ENCODE assay signal across 9 mouse cellular contexts in genomic region chr12:86949501-86949900, GRCm38 (mm10). TPM values are rescaled to one million over a fixed set of nuclear protein-coding genes. Genes with fewer than 3 reads are reported as not detected.
A peak's percentile ranks its signal among the peaks of the same experiment; 100 is the strongest.
DNase-seq lines count a peak whose midpoint lies in the region; ATAC-seq and TF ChIP-seq lines count a peak whose summit lies in the region.
"Had no signal": no experiment of that assay in that cellular context is flagged by ENCODE, and none has a peak within 500 bp of the region (broad histone marks: within the 10 kb centered on the region; RNA-seq: fewer than 3 reads in every experiment).

No protein-coding gene starts in this region.

- H3K4me2 ChIP-seq in kidney, embryonic 14.5 days (replicated peaks; ENCODE audit: low read depth, low read length): no peak overlapping the region

- no peak for TF ChIP-seq POLR2A in heart, adult 2 months (IDR thresholded peaks at IDR 0.05; ENCODE audit: insufficient read depth, low read depth, low read length)
- TF ChIP-seq POLR2A in bone marrow macrophage, adult 2 months (IDR thresholded peaks at IDR 0.05; ENCODE audit: borderline replicate concordance, low read depth, low read length): no peak

- H3K4me1 ChIP-seq in heart, adult 2 months (ENCODE audit: control insufficient read depth, insufficient read depth, low read length): peaks cover 11% of the 10 kb centered on the region
- H3K4me1 ChIP-seq in bone marrow macrophage, adult 2 months (ENCODE audit: control insufficient read depth, insufficient read depth, low read length): peaks cover 20% of the 10 kb centered on the region
- H3K4me1 ChIP-seq in kidney, embryonic 14.5 days (ENCODE audit: control insufficient read depth, insufficient read depth, low read length): peaks cover 14% of the 10 kb centered on the region

- no peaks in the 10 kb centered on the region for H3K27me3 ChIP-seq in heart, adult 2 months (ENCODE audit: control insufficient read depth, insufficient read depth, low read length)
- H3K27me3 ChIP-seq in kidney, embryonic 14.5 days (ENCODE audit: control insufficient read depth, insufficient read depth, low read length): no peaks in the 10 kb centered on the region

- H3K4me3 ChIP-seq in heart, adult 2 months: no peak overlapping the region
- H3K4me3 ChIP-seq in bone marrow macrophage, adult 2 months (ENCODE audit: insufficient read depth, low read length): peak overlapping the region; percentile 82
- H3K4me3 ChIP-seq in kidney, embryonic 14.5 days (ENCODE audit: low read length): no peak overlapping the region

- peak overlapping the region; percentile 99 for H3K27ac ChIP-seq in heart, adult 2 months
- H3K27ac ChIP-seq in bone marrow macrophage, adult 2 months (ENCODE audit: insufficient read depth, low read depth, low read length): peak overlapping the region; percentile 99
- no peak overlapping the region for H3K27ac ChIP-seq in kidney, embryonic 14.5 days (ENCODE audit: low read depth, low read length)

- peak overlapping the region; percentile 10; the same call in 1 of the 2 replicates for H3K9ac ChIP-seq in heart, adult 2 months (ENCODE audit: low read depth, low read length)
- H3K9ac ChIP-seq in kidney, embryonic 14.5 days (ENCODE audit: low read depth, low read length): no peak overlapping the region

- peaks cover 11% of the 10 kb centered on the region for H3K36me3 ChIP-seq in heart, adult 2 months (ENCODE audit: control insufficient read depth, insufficient read depth, low read length)
- H3K36me3 ChIP-seq in kidney, embryonic 14.5 days (ENCODE audit: control insufficient read depth, insufficient read depth, low read length): peaks cover 5% of the 10 kb centered on the region; the same call in 1 of the 2 replicates

- WGBS in heart, adult 2 months: 57% methylated on average over 9 of the region's 9 CpGs
- WGBS in kidney, embryonic 14.5 days: 77% methylated on average over 9 of the region's 9 CpGs

- no peak for TF ChIP-seq EP300 in heart, adult 2 months (IDR thresholded peaks at IDR 0.05; ENCODE audit: insufficient read depth, low read depth, low read length)

- ATAC-seq in monocyte, adult 5-6 weeks (replicated peaks; ENCODE audit: insufficient number of reproducible peaks, low FRiP score, low TSS enrichment, poor library complexity, severe bottlenecking): peak; percentile 11; the same call in 1 of the 2 replicates
- no peak for ATAC-seq in kidney, embryonic 14.5 days (ENCODE audit: low FRiP score, low TSS enrichment)

- peaks cover 7% of the 10 kb centered on the region for H3K79me2 ChIP-seq in heart, adult 2 months (replicated peaks; ENCODE audit: control insufficient read depth, insufficient read depth, low read length)

- H3K9me3 ChIP-seq in kidney, embryonic 14.5 days (ENCODE audit: control insufficient read depth, low read length): no peaks in the 10 kb centered on the region

- DNase-seq in heart, adult 2 months: peak; percentile 18 to 31
- DNase-seq in heart, postnatal 14 days: no peak
- peak; percentile 71 to 77 for DNase-seq in B cell, adult 2 months
- DNase-seq in adrenal gland, adult (ENCODE audit: inconsistent age in 2 of 2, low spot score in 1 of 2): no peak
- DNase-seq in yolk sac, embryonic 10.5 days (ENCODE audit: low spot score): no peak
- DNase-seq: gastrocnemius, postnatal 14 days had no signal

- intact Hi-C loops in heart, adult 2 months (cut with DNase I): no loop called here
- intact Hi-C loops in heart, postnatal 14 days (cut with DNase I): no loop called here

- TF ChIP-seq CTCF in heart, adult 2 months (IDR thresholded peaks at IDR 0.05): no peak
- no peak for TF ChIP-seq CTCF in bone marrow macrophage, adult 2 months (IDR thresholded peaks at IDR 0.05; ENCODE audit: low read depth, low read length)

RNA-seq across cellular contexts. Expression of gene Cipc, which starts 2.7 kb away (rescaled TPM):
- 10 to 100 TPM; 43.8 to 45.1 TPM for total RNA-seq in heart, adult 2 months (2021)
- 34.1 and 39.6 TPM in 2 replicates for polyA plus RNA-seq in heart, adult 2 months (2012; rRNA removed)
- total RNA-seq in heart, postnatal 14 days (2021): 10 to 100 TPM; 44.2 to 45.6 TPM
- polyA plus RNA-seq in bone marrow macrophage, adult 2 months (2012; ENCODE audit: insufficient read depth, insufficient read length, missing spikeins): 21.3 and 23.0 TPM in 2 replicates
- total RNA-seq in monocyte, adult 5-6 weeks (2017): 25.1 to 34.7 TPM (median 25.9 TPM) in 3 replicates
- polyA plus RNA-seq in kidney, embryonic 14.5 days (2014; fragmentation: Nextera tagmentation; extraction: Ambion mirVana): 12.6 and 30.4 TPM in 2 replicates

RNA-seq across cellular contexts. Expression of gene Zdhhc22, which starts 40.7 kb away (rescaled TPM):
- total RNA-seq in heart, adult 2 months (2021): not detected
- not detected in 2 replicates for polyA plus RNA-seq in heart, adult 2 months (2012; rRNA removed)
- total RNA-seq in heart, postnatal 14 days (2021): not detected
- polyA plus RNA-seq in bone marrow macrophage, adult 2 months (2012; ENCODE audit: insufficient read depth, insufficient read length, missing spikeins): not detected in 2 replicates
- total RNA-seq in monocyte, adult 5-6 weeks (2017): 0.38 TPM in 1 of 3 replicates, not detected in the others
- polyA plus RNA-seq in kidney, embryonic 14.5 days (2014; fragmentation: Nextera tagmentation; extraction: Ambion mirVana): not detected in 2 replicates
- total RNA-seq: gastrocnemius, postnatal 14 days had no signal

Comparison
In these comparisons a context has a peak if more than half of its experiments do, and no peak if none do; other contexts are left out.
1. DNase-seq: peak in heart, adult 2 months (2 of 2) and B cell, adult 2 months (2 of 2); none in heart, postnatal 14 days (0 of 2), adrenal gland, adult (0 of 2) and yolk sac, embryonic 10.5 days (single experiment).